Mouse (Mus musculus) R1 (cell line): ENCODE measurements around the gene Birc7.

Source experiments
- DNase-seq: peaks from one replicate; pipeline ENCODE4 v3.0.0-alpha.2; 2018; ENCODE audit warnings: low read depth, low spot score

Gene Birc7

GRCm38 (mm10) chr2:180966092-180966882, 37.5 kb downstream of the Birc7 start:
- no peak for DNase-seq

- DNase-seq: peak; percentile 87
Measured at GRCm38 (mm10) chr2:180967010-180967763, 38.4 kb downstream of the Birc7 start, which contains the start of gene Arfgap1. Arfgap1 (plus strand) TSS chr2:180967225.

GRCm38 (mm10) chr2:180981133-180981532, 52.3 kb downstream of the Birc7 start:
- no peak for DNase-seq
